Mouse (Mus musculus) T-helper 1 cell (primary cell): ENCODE measurements around the gene Notch3.
"Not testable (repeated sequence)": the region's sequence is repeated elsewhere in the genome, so short reads cannot be mapped to it uniquely, and the experiment has no call there.

Source experiments
- in situ Hi-C: fragments of 300-600 bp; cut with MboI, MseI; formaldehyde crosslinking; loops from one replicate; pipeline ENCODE4 v1.15.1; 2025; ENCODE audit warnings: high pct_unique_total_duplicates

Notch3 gene

DNA sequence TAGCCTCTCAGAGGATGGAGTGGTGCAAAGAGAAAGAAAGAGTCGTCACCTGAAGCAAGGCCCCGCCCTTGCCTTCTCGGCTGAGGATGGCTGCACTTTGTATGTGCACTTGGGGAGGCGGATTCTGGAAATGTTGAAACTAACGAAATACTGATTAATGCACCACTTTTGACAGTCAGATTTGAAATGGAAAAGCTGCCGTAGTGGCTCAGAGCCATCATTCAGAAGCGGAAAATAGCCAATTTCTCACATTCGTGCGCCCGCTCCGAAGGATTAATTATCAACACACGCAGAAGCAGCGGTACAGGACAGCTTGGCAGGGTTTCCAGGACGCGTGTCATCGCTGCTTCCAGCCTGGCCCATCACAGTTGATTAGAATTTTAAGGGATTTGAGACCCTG is 47.5 kb downstream of the Notch3 start:
- in situ Hi-C loops = no loop called here

DNA sequence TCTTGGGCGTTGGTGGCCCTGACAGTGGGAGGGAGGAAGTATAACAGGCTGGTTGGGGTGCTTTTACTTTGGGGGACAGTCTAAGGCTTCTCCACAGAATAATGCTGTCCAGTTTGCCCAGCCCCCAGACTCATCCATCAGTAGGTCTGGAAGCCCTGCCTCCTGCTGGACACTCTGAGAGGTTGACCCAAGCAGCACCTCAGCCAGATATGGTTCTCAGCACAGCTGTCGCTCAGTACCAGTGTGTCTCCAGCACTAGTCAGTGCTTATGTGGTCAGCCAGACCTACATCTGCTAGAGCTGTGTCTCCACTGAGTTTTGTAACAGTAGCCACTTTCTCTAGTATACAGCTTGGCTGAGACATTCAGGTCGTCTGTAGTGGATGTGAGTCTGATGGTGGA is 48.2 kb downstream of the Notch3 start:
- in situ Hi-C loops = no loop called here

DNA sequence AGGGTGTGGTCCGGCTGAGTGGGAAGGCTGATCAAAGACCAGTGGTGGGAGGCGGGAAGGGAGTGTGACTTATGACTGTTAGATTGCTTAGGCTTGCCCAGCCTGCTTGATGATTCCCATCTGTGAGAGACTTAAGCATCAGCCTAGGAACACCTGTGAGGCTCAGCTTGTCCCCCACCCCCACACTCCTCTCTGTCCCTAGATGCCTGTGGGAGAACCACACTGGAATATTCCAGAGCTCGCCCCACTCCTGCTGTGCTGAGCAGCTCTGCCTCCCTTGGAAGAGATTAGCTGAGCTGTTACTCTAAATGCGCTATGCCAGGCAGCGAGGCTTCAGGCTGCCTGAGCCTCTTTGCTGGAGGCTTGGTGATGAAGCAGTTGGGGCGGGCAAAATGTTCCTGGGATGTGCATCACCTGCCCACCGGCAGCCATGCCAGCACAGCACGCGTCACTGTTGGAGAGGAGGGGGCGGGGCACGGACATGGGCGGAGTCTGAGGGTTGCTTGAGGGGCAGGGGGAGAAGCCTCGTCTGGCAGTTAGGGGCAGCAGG is 48.7 kb downstream of the Notch3 start:
- in situ Hi-C loops = not testable (repeated sequence)

DNA sequence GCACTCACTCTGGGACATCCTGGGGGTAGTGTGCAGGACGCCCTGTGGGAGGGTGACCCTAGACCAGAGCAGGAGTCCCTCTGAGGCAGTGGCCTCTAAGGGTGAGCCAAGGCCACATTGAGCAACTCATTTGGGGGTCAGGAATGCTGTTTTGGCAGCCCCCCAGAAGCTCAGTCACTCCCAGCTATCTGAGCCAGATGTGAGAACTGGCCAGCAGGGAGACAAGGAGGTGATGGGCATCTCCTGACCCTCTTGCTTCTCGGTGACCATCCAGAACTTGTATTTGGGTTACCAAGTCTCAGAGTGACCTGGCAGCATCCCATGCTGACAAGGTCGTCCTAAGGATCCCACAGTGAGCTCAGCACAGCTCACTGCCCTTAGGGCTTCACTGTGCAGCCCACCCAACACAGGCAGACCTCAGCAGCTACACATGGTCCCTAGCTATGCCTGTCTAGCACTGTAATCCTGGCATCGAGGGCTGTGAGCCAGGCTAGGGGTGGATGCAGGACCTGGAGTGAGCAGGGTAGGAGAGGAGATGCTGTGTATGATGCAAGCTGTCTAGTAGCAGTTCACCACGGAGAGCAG is 49.3 kb downstream of the Notch3 start:
- in situ Hi-C loops = no loop called here

DNA sequence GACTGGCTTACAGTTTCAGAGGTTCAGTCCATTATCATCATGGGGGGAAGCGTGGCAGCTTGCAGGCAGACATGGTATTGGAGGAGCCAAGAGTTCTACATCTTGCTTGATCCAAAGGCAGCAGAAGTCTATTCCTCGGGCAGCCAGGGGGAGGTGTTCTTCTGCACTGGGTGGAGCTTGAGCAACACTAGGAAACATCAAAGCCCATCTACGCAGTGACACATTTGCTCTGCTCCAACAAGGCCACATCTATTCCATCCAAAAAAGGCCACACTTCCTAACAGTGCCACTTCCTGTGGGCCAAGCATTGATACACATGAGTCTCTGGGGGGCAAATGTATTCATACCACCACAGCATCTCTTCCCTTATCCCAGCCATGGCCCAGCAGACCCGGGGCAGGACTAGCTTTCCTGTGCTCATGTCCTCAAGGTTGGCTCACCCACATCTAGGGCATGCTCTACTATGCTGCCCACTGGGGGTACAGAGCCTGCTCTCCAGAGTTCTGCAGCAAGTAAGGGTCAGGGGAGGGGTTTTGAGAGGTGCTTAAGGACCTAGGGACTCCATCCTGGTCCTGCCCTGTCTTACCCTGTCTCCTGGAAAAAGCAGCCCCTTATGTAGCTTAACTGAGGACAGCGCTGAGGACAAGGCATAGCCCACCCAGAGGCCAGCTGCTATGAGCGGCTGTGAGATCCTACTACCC is 49.9 kb downstream of the Notch3 start:
- in situ Hi-C loops = no loop called here

DNA sequence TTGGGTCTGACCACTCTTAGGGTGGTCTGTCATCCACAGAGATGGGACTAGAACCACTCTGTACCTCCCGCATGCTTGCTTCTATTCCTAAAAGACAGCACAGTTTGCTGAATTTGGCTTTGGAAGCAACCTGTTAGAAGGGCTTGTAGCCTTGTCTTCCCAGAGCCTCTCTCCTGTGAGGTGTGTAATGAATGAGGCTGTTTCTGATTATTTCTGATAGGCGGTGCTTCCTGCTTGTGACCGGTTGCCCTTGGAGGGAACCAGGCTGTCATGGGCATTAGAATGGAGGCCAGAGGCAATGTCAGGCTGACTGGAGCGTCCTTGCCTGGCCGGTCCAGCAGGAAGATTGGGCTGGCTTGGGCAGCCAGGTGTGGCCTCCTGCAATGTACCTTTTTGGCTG is 52.2 kb downstream of the Notch3 start:
- in situ Hi-C loops = not testable (repeated sequence)

DNA sequence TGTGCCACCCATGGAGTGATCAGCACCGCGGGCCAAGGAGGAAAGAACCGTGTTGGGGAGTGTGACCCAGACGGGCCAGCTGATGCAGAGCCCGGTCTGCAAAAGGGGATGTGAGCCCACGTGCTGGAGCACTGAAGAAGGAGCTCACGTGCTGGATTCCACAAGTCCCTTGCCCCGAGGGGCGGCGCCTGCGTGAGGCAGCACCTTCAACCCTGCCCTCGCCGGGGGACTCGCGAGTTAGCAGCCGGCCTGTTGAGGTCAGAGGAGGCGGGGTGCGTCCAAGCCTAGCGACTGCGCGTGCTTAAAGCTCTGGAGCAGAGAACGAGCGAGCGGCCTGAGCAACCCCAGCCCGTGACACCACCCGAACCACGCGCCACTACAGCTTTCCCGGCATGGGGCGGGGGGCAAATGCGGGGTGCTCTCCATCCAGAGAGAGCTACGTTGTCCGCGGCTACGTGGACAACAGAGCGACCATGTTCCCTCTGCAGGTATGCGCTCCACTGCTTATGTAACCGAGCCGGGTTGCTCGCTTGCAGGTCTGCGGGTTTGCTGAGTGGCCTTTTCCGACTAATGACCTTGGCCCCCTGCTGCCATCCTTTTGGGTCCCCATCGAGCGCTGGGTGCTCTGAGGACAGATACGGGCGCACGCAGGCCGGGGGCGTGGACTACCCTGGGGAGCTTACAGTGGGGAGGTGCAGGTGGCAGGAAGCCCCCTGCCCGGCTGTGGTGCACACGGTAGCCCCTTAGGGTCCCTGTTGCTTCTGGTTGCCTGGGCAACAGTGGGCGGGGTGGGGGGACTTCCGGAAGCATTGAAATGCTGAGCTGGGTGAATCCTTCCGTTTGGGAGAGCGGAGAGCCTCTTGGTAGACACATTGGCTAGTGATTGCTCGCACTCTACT is 52.9 kb downstream of the Notch3 start:
- in situ Hi-C loops = no loop called here

DNA sequence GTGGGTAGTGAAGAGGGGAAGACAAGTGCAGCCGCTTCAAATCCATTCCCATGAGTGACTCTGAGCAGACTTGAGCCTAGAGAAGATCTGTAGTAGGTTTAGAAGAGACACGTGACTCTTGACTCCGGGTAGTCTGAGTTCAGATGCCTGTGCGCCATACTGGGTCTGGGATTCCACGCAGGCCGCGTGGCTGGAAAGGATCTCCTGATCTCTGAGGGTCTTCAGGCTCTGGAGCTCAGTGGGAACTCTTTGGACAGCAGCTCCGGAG is 53.5 kb downstream of the Notch3 start:
- in situ Hi-C loops = no loop called here

DNA sequence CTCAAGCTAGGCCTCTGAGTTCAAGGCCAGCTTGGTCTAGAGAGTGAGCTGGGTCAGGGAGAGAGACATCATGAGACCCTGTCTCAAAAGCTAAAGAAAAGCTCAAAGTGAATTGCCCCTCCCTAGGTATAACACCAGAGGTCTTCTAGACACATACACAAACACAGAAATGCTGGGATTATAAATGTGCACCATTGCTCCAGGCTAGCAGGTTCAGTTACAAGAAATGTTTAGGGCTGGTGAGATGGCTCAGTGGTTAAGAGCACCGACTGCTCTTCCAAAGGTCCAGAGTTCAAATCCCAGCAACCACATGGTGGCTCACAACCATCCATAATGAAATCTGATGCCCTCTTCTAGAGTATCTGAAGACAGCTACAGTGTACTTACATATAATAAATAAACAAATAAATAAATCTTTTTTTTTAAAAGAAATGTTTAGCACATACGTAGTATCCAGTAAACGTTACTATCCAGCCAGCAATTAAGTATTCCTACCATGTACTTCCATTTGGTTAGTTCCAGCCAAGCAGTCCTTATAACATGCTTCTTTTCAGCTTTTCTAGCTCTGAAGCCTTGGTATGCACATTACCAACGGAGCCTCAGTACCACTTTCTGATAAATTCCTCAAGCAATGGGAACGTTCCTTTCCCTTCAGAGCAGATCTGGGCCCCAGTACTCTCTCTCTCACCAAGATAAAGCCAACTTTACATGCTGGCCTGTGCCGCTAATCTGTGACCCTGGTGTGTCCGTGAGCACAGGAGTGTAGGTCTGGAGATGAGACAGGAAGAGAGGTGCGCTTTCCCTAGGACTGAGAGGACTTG is 54.0 kb downstream of the Notch3 start:
- in situ Hi-C loops = no loop called here

DNA sequence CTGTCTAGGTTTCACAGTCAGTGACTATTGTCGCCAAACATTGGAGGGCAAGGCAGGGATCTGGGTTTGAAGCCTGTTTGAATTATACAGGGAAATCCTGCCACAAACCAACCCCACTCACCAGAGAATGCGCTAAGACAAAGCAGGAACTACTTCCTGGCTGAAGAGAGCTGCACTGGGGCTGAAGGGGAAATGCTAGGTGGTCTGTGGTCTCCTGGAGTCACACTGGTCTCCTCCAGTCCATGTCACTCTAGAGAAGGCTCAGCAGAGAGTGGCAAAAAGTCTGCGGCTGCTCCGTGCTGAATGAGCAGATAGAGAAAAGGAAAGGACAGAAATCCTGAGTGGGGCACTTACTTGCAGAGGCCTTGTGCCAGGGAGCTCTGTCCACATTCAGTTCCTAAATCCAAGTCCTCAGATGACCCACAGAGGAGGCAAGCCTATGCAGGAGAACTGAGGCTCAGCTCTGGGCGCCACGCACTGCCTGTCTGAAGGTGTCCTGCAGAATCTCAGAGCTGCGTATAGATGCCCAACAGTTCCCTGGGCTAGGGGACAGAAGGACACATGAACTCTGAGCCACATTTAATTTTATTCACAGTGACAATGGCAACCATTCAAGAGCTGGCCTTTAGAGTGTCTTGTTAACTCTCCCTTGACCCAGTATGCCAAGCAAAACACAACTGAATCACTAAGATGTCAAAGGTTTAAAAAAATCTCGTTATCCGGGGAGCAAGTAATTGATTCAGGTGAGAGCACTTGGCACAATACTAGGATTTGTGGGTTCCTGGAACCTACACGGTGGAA is 55.5 kb downstream of the Notch3 start:
- in situ Hi-C loops = no loop called here

DNA sequence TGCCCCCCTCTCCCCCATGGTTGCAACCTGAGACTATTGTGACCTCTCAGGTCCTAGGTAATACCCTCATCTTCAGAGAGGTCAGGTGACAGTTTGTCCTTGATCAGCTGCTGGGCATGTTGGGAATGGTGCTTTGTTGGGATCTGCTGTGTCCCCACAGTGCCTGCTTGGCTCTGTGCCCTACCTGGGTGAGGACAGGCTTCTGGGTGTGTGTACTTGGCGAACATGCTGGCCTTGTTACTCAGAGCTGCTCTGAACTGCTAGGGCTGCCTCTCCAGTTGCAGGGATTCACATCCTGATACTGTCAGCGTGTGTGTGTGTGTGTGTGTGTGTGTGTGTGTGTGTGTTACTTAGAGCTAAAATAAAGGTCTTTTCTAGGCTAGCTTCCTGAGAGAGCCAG is 56.2 kb downstream of the Notch3 start:
- in situ Hi-C loops = no loop called here

DNA sequence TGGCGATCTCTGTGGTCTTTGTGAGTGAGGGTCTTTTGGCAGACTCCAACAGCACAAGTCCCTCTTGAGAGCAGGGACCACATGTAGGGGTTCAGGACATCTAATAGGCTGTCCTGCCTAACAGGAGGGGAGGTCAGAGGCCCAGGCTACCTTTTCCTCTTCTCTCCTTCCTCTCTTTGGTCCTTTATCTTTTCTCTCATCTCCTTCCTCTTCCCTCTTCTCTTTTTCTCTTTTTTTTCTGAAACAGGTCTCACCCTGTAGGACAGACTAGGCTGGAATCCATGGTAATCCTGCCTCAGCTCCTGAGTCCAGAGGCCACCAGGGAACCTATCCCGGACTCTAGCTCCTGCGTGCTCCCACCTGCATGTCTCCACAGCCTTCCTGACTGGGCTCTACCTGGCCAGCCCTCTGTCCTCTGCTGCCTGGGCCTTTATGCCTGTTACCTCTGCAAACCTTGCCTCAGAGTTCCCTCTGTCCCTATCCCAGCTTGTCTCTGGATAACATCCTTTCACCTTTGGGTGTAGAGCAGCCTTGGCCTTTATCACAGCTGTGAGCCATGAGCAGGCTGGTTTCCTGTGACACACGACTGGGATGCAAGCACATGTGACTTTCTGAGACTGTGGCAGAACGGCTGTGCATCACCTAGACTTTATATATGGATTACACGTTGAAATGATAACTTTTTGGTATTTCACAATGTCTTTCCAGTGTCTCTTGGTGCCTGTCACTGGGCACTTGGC is 57.3 kb downstream of the Notch3 start:
- in situ Hi-C loops = no loop called here

DNA sequence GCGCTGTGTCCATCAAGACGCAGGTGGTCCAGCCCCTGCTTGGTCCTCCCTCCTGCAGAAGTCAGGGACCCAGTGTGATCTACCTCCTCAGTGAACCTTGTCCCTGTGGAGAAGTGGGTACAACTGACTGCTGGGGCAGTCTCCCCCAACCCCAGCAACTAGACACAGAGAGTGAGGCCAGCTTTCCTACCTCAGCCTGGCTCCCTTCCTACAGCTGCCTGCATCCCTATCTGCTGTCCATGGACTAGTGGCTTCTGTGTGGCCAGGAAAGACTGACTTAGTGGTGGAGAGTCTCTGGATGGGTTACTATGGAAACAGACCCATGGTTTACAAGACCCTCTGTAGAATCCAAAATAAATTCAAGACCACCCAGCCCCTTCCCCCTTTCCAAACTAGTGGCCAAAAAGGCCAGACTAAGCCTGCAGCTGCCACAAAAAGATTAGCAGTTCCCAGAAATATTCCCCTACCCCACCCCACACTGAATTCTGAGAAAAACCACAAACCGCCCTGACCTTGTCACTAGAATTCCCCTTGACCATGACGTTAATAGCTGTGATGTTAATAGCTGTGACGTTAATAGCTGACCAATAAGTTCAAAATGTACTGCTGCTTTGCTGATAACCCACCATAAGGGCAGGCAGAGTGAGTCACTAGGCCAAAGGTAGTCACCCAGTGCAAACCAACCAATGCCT is 58.2 kb downstream of the Notch3 start:
- in situ Hi-C loops = not testable (repeated sequence)

DNA sequence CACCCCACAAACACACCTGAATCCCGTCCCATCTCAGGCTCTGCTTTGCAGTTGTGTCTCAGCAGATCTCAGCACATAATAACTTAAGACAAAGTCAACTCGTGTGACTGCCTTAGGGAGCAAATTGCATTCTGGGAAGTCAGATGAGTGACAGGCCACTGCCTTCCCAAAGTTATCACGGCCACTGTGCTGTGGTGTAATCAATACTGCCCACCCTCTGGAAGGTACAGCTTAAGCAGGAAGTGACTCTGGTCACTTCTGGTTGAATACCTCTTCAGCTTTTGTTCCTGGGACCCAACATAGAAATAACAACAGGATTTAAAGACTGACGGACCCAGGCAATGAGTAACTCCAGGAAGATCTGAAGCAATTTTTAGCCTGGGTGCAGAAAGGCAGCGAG is 58.8 kb downstream of the Notch3 start:
- in situ Hi-C loops = no loop called here

DNA sequence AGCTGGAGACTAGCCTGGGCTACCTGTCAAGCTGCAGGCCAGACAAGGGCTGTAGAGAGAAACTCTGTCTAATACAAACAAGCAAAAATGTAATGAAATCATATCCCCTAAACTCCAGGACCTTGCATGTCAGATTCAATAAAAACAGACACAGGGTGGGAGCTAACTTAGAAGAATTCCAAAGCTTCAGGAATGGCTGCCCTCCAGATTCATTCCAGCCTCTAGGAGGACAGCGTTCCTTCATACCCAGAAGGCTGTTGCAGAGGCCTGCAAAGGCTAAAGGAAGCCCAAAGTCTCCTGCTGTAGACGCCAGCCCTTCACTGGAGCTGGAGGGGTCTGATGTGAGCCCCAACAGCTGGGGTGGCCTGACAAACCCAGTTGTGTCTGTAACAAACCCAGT is 60.3 kb downstream of the Notch3 start:
- in situ Hi-C loops = no loop called here

DNA sequence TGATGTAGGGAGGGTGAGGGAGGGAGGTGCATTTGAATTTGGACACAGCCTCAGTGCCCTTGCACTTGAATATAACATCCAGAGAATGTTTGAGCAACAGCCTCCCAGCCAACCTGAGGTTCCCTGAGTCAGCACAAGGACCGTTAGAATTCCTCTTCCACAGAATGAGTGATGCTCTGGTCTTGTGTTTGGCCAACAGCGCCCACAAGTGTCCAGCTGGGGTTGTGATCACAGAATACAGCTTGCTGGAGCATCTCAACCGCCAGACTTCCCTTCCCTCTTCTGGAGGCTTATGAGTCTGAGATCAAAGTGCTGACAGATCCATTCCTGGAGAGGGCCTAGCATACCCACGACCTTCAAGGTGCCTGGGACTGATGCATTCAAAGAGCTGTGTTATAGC is 63.6 kb downstream of the Notch3 start:
- in situ Hi-C loops = no loop called here

DNA sequence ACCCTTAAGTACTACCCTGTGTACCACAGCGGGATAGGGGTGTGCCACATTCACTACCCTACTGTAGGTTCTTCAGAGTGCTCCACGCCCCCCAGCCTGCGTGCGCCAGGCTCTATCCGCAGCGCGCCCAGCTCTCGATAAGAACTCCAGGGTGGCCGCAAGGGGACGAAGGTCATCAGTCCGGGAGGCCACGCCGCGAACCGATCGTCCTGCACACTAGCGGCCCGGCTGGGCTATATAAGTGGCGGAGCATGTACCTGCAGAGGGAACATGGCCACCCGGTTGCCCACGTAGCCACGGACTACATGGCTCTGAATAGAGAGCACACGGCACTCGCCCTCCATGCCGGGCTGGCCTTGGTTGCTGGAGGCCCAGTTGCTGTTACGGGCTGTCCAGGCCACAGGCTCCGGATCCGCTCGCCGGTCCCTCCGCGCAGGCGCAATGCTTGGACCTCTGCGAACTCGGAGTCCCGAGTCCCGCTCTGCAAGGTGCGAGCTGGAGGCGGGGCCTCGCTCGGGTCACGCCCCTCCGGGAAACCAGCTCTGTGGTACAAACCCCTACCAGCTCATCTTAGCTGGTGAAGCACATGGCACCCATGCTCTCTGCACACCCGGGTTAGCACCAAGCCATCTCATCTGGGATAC is 66.6 kb downstream of the Notch3 start:
- in situ Hi-C loops = no loop called here

DNA sequence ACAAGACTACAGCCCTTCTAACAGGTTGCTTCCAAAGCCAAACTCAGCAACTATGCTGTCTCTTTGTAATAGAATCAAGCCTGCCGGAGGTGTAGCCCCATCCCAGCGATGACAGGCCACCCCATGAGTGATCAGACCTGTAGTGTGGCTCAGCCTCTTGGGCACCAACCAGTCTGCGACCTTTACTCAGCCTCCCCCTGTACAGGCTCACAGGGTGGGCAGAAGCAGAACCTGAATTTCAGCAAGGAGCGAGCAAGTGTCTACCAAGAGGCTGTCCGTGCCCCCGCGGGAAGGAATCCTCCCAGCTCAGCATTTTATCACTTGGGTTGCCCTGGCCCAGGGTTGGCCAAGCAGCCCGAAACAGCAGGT is 67.1 kb downstream of the Notch3 start:
- in situ Hi-C loops = no loop called here

DNA sequence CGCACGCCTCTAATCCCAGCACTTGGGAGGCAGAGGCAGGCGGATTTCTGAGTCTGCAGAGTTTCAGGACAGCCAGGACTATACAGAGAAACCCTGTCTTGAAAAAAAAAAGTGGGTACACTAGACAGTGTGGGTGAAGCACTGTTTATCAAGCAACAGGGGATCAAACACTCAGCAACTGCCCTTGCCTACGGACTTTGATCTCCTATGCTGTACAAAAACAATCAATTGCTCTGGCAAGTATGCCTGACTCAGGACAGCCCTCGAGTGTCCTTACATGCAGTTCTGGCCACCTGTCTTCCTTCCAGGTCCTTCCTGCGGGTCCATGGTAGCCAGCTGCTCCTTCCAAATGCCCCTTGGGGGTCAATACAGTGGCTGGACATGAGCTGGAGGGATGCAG is 67.7 kb downstream of the Notch3 start:
- in situ Hi-C loops = not testable (repeated sequence)
